Mouse (Mus musculus) cerebellum, postnatal 25 days (tissue): ENCODE measurements around the gene Speer4c.
A peak's percentile ranks its signal among the peaks of the same experiment; 100 is the strongest.
"Not testable (repeated sequence)": the region's sequence is repeated elsewhere in the genome, so short reads cannot be mapped to it uniquely, and the experiment has no call there.

ENCODE experiments used
- DNase-seq, 2 experiments: peaks; one replicate each; pipeline ENCODE4 v3.0.0; 2021; ENCODE audit warnings: mixed read lengths in 2 of 2

Gene Speer4c

GRCm38 (mm10) chr5:15714171-15714570 is at the start of gene Speer4c:
Gene Speer4c, minus strand, starts transcription at chr5:15714271.
- DNase-seq: not testable (repeated sequence)

DNA sequence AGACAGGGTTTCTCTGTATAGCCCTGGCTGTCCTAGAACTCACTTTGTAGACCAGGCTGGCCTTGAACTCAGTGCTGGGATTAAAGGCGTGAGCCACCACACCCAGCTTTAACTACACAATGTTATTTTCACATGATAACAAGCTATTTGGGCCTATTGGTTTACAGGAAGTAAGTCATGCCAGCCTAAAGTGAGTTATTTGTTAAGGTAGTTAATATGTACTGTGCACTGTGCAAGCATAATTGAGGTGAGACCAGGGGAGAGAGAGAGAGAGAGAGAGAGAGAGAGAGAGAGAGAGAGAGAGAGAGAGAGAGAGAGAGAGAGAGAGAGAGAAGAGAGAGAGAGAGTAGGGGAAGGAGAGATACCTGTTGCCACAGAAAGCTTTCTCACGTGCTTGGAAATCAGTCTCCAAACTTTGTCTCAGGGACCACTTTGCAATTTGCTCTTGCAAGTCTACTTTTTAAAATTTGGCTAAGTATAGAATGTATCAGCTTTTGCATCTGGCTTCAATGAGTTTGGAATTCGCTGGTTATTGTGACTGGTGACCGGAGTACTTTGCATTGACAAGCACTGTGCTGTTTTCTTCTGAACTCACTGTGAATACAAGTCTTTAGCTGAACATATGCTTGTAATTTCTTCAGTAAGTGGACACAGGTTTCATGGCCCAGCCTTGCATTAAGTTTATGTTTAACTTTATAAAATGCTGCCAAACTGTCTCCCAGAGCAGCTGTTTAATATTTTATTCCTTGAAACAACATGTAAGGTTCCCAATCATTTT is 33.6 kb upstream of the Speer4c start:
- no peak for DNase-seq

DNA sequence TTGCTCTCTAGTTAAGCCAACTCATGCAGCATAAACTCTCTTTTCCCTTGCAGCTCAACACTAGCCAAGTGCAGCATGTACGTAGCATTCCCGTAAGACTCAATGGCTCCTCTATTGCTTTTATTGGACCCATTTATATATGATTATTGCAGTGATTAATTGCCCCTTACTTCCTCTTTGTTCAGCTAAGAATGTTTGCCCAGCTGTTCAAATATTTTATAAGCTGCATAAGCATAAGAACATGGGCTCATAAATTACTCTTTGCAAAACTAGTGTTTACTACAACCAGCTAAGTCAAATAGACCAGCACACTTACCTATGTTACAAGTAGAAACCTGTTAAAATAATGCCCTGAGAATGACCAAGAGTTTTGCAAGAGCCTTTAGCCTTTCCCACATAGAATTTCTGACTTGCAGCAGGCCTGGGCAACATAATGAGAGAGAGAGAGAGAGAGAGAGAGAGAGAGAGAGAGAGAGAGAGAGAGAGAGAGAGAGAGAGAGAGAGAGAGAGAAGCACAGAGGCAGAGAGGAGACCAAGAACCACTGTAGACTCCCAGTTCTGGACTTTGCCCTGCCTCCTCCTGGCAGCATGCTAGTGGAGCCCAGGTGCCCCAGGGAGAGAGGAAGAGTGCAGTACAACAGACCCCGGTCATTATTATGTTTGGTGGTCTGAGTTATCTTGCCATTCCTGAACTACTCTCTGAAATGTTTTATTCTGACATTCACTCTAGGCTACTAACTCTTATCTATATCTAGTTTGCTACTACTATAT is 20.2 kb upstream of the Speer4c start:
- DNase-seq: no peak

GRCm38 (mm10) chr5:15702891-15703290 is 11.2 kb downstream of the Speer4c start:
- peak in 1 of 2 experiments; percentile 12 for DNase-seq

- not testable (repeated sequence) for DNase-seq
Measured at GRCm38 (mm10) chr5:15697719-15698118, 16.4 kb downstream of the Speer4c start.

DNA sequence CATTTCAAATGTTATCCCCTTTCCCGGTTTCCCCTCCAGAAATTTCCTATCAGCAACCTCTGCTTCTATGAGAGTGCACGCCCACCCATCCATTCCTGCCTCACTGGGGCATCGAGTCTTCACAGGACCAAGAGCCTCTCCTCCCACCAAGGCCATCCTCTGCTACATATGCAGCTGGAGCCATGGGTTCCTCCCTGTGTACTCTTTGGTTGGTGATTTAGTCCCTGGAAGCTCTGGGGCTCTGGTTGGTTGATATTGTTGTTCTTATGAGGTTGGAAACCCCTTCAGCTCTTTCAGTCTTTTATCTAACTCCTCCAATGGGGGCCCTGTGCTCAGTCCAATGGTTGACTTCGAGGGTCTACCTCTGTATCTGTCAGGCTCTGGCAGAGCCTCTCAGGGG is 22.2 kb downstream of the Speer4c start:
- not testable (repeated sequence) for DNase-seq

DNA sequence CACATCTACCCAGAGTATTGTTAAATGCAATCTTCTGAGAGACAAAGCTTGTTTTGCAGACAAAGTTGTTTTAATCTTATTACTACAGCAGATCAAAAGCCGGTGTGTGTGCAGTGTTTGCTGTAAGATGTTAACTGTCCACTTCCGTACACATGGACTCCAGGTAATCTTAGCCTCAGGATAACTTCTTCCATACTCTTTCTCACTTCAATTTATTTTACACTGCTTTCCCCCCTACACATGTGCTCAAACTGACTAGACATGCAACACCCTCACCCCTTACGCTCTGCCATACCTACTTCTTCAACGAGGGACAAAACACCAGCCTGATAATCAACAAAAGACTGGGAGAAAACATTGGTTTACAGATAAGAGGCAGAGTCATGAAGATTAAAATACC is 23.2 kb downstream of the Speer4c start:
- DNase-seq: not testable (repeated sequence)

- DNase-seq: not testable (repeated sequence)
Measured at GRCm38 (mm10) chr5:15689659-15690213, 24.3 kb downstream of the Speer4c start.

- DNase-seq: not testable (repeated sequence)
Measured at GRCm38 (mm10) chr5:15688874-15689658, 25.0 kb downstream of the Speer4c start.

GRCm38 (mm10) chr5:15681301-15682035 is 32.6 kb downstream of the Speer4c start:
- DNase-seq: not testable (repeated sequence)

DNA sequence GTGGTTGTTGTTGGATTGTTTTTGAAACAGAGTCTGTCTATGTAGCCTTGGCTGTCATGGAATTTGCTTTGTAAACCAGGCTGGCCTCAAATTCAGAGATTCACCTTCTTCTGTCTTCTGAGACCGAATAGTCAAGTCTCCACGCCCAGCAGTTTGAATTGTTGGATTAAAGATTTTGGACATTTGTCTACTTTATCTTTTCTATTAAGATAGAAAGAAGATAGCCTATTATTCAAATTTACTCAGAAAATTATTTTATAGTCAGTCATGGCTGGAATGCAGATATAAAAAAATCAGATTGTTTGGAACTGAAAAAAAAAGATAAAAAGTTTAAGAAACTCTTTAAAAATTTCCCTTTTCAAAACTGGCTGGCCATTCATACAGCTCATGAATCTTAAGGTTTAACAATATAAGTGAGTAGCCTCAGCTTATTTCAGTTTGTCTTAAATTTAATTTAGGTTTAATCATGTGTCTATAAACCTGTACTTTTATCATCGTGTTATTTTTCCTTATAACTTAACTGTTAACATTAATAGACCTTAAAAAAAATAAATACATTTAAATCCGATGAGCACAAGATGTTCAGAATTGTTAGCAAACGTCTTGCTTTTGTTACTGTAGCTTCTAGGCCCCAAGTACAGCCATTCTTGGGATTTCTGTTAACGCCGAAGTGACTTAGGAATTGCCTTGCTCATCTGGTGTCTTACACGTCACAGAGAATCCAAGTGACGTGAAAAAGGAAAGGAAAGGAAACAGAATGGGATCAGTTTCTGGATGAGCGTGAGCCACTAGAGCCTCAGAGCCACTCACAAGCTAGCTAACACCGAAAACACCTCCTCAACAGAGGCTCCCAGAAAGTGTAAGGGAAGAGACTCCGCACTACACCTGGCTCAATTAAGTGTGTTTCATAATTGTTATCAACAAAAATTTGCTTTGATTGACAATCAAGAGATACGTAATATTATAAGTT is 33.8 kb downstream of the Speer4c start:
- DNase-seq: not testable (repeated sequence)

DNA sequence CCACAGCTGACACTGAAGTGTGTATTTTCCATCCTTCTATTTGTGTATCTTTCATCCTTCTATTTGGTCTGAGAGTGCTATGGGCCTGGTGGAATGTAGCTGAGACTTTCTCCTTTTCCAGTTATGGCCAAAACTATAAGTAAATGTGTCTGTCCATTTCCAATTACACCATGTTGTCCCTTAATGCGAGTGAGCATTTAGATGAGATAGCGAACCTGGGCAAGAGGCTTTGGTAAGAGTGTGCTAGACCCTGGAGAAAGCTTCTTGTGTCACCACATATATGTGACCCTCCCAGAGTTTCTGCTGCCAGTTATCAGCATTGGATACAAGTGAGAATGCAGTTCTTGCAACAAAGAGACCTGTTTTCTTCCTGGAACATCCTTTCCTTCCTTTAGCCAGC is 35.2 kb downstream of the Speer4c start:
- not testable (repeated sequence) for DNase-seq

DNA sequence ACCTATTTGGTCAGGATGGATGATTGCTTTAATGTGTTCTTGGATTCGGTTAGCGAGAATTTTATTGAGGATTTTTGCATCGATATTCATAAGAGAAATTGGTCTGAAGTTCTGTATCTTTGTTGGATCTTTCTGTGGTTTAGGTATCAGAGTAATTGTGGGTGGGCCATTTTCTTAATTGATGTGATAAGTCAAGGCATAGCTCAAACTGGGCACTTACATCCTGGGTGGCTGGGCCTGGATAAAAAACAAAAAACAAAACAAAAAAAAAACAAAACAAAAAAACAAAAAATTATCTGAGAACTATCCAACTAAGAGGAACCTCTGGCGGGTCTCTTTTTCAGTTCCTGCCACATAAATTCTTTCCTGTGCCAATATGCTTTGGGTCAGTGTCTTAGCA is 36.3 kb downstream of the Speer4c start:
- not testable (repeated sequence) for DNase-seq

GRCm38 (mm10) chr5:15674429-15675244 is 39.4 kb downstream of the Speer4c start:
- not testable (repeated sequence) for DNase-seq

GRCm38 (mm10) chr5:15673989-15674388 is 40.1 kb downstream of the Speer4c start:
- not testable (repeated sequence) for DNase-seq

DNA sequence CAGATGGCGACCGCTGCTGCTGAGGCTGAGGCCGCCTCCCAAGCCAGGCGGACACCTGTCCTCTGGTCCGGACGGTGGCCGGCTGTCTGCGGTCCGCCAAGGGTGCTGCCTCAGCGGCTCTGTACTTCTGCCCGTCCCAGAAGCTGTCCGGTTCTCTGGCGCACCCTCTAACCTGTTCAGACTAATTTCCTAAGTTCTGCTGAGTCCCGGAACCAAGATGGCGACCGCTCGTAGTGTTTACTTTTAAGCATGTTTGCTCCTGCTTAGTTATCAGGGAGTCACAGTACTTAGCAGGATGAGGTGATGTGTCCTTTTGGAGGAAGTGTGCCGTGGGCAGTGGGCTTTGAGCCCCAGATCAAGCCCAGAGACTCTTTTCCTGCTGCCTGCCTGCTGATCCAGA is 43.3 kb downstream of the Speer4c start:
- not testable (repeated sequence) for DNase-seq

DNA sequence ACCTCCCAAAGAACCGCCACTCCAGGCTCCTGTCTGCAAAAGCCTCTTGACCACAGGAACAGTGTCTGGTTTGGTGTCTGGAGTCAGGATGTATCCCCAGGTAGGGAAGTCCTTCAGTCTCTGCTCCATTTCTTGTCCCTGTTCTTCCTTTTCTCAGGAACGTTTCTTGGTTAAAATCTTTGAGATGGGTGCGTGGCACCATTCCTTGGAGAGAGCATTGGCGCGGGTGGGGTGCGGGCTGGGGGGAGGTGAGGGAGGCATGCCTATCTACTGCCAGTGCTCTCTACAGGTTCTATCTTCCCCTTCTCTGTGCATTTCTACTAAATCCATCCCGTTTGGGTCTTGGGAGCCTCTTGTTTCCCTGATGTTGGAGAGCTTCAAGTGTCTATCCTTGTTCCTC is 50.2 kb downstream of the Speer4c start:
- DNase-seq: peak in 1 of 2 experiments; percentile 2
